In genomic region chr2:101933301-101933700, GRCm38 (mm10) we compare ENCODE assay signal across 23 mouse cellular contexts. TPM values are rescaled to one million over a fixed set of nuclear protein-coding genes. Genes with fewer than 3 reads are reported as not detected.
DNase-seq lines count a peak whose midpoint lies in the region; ATAC-seq lines count a peak whose summit lies in the region.
"Had no signal": no experiment of that assay in that cellular context is flagged by ENCODE, and none has a peak within 500 bp of the region (broad histone marks: within the 10 kb centered on the region; RNA-seq: fewer than 3 reads in every experiment).

No protein-coding gene starts in this region.

- 84% methylated on average over 3 of the region's 3 CpGs for WGBS in hindbrain, embryonic 12.5 days
- WGBS in hindbrain, embryonic 16.5 days = 76% methylated on average over 3 of the region's 3 CpGs
- 88% methylated on average over 3 of the region's 3 CpGs for WGBS in midbrain, embryonic 11.5 days
- WGBS in midbrain, embryonic 16.5 days = 76% methylated on average over 3 of the region's 3 CpGs

- DNase-seq in gastrocnemius, adult 18-20 months (ENCODE audit: low spot score) = peak; percentile 12
- no peak for DNase-seq in gastrocnemius, postnatal 4 days (ENCODE audit: low spot score in 2 of 2)
- DNase-seq in midbrain, embryonic 11.5 days (ENCODE audit: low spot score, missing footprints) = peak; percentile 10
- DNase-seq in thymus, postnatal 10 days (ENCODE audit: low spot score in 2 of 2) = no peak
- DNase-seq in T-cell, adult 2 months (ENCODE audit: low spot score) = no peak
- DNase-seq: adrenal gland, postnatal 10 days; adrenal gland, postnatal 36 days; cerebellum, adult 18-20 months; cerebellum, postnatal 14 days; heart, adult 18-20 months; heart, postnatal 10 days; heart, postnatal 4 days; kidney, adult 18-20 months had no signal

- no peak overlapping the region for H3K4me3 ChIP-seq in hindbrain, embryonic 12.5 days
- H3K4me3 ChIP-seq in hindbrain, embryonic 16.5 days (ENCODE audit: low read length) = no peak overlapping the region
- no peak overlapping the region for H3K4me3 ChIP-seq in midbrain, embryonic 11.5 days (ENCODE audit: low read depth, low read length)
- H3K4me3 ChIP-seq in midbrain, embryonic 16.5 days (ENCODE audit: low read depth, low read length) = no peak overlapping the region
- H3K4me3 ChIP-seq: forebrain, embryonic 10.5 days; forebrain, embryonic 13.5 days; heart, embryonic 12.5 days; heart, embryonic 15.5 days; hindbrain, embryonic 15.5 days had no signal

- no peak overlapping the region for H3K4me2 ChIP-seq in hindbrain, embryonic 12.5 days (replicated peaks)
- H3K4me2 ChIP-seq in hindbrain, embryonic 16.5 days (ENCODE audit: low read length) = no peak overlapping the region
- no peak overlapping the region for H3K4me2 ChIP-seq in midbrain, embryonic 11.5 days
- no peak overlapping the region for H3K4me2 ChIP-seq in midbrain, embryonic 16.5 days (ENCODE audit: low read length)
- H3K4me2 ChIP-seq: forebrain, embryonic 13.5 days; heart, embryonic 12.5 days; heart, embryonic 15.5 days; hindbrain, embryonic 15.5 days had no signal

- no peak overlapping the region for H3K9ac ChIP-seq in hindbrain, embryonic 12.5 days
- H3K9ac ChIP-seq in hindbrain, embryonic 16.5 days (ENCODE audit: low read depth, low read length) = no peak overlapping the region
- no peak overlapping the region for H3K9ac ChIP-seq in midbrain, embryonic 11.5 days (ENCODE audit: low read length)
- no peak overlapping the region for H3K9ac ChIP-seq in midbrain, embryonic 16.5 days (ENCODE audit: low read depth, low read length)
- H3K9ac ChIP-seq: forebrain, embryonic 13.5 days; heart, embryonic 12.5 days; heart, embryonic 15.5 days; hindbrain, embryonic 15.5 days had no signal

- no peak for ATAC-seq in hindbrain, embryonic 12.5 days (ENCODE audit: low FRiP score)
- no peak for ATAC-seq in hindbrain, embryonic 16.5 days
- no peak for ATAC-seq in midbrain, embryonic 11.5 days (ENCODE audit: low FRiP score)
- no peak for ATAC-seq in midbrain, embryonic 16.5 days
- ATAC-seq: forebrain, embryonic 16.5 days; inflammation-experienced regulatory T-cells, adult 6 months had no signal

- no peaks in the 10 kb centered on the region for H3K9me3 ChIP-seq in hindbrain, embryonic 12.5 days (replicated peaks)
- H3K9me3 ChIP-seq in hindbrain, embryonic 16.5 days (ENCODE audit: control insufficient read depth, low read length) = no peaks in the 10 kb centered on the region
- H3K9me3 ChIP-seq in midbrain, embryonic 11.5 days (ENCODE audit: control insufficient read depth, low read length) = no peaks in the 10 kb centered on the region
- no peaks in the 10 kb centered on the region for H3K9me3 ChIP-seq in midbrain, embryonic 16.5 days (replicated peaks; ENCODE audit: control insufficient read depth, low read length, poor library complexity, severe bottlenecking)
- H3K9me3 ChIP-seq: forebrain, embryonic 10.5 days; forebrain, embryonic 13.5 days; heart, embryonic 12.5 days; heart, embryonic 15.5 days; hindbrain, embryonic 15.5 days had no signal

- 0 out of 2 replicates have a peak overlapping the region, but pooled peaks have one; percentile 69 for H3K27ac ChIP-seq in hindbrain, embryonic 12.5 days
- no peak overlapping the region for H3K27ac ChIP-seq in hindbrain, embryonic 16.5 days (ENCODE audit: low read depth, low read length)
- H3K27ac ChIP-seq in midbrain, embryonic 11.5 days (ENCODE audit: low read depth, low read length) = no peak overlapping the region
- H3K27ac ChIP-seq in midbrain, embryonic 16.5 days (ENCODE audit: low read length) = no peak overlapping the region
- H3K27ac ChIP-seq: forebrain, embryonic 10.5 days; forebrain, embryonic 13.5 days; heart, embryonic 15.5 days had no signal

- no peaks in the 10 kb centered on the region for H3K36me3 ChIP-seq in hindbrain, embryonic 12.5 days
- H3K36me3 ChIP-seq in hindbrain, embryonic 16.5 days (ENCODE audit: control insufficient read depth, insufficient read depth, low read length) = no peaks in the 10 kb centered on the region
- H3K36me3 ChIP-seq in midbrain, embryonic 11.5 days (ENCODE audit: control insufficient read depth, insufficient read depth, low read length) = no peaks in the 10 kb centered on the region
- H3K36me3 ChIP-seq in midbrain, embryonic 16.5 days (ENCODE audit: control insufficient read depth, insufficient read depth, low read length) = no peaks in the 10 kb centered on the region
- H3K36me3 ChIP-seq: forebrain, embryonic 10.5 days; heart, embryonic 12.5 days; heart, embryonic 15.5 days; hindbrain, embryonic 15.5 days had no signal

- peaks cover 6% of the 10 kb centered on the region for H3K4me1 ChIP-seq in hindbrain, embryonic 12.5 days
- H3K4me1 ChIP-seq in hindbrain, embryonic 16.5 days (ENCODE audit: control insufficient read depth, insufficient read depth, low read depth, low read length) = peaks cover 12% of the 10 kb centered on the region
- H3K4me1 ChIP-seq in midbrain, embryonic 11.5 days (ENCODE audit: control insufficient read depth, insufficient read depth, low read length) = no peaks in the 10 kb centered on the region
- H3K4me1 ChIP-seq in midbrain, embryonic 16.5 days (ENCODE audit: control insufficient read depth, insufficient read depth, low read length) = peaks cover 6% of the 10 kb centered on the region; the same call in 1 of the 2 replicates
- H3K4me1 ChIP-seq: forebrain, embryonic 10.5 days; heart, embryonic 12.5 days; heart, embryonic 15.5 days had no signal

- H3K27me3 ChIP-seq in hindbrain, embryonic 12.5 days = no peaks in the 10 kb centered on the region
- no peaks in the 10 kb centered on the region for H3K27me3 ChIP-seq in hindbrain, embryonic 16.5 days (replicated peaks; ENCODE audit: control insufficient read depth, insufficient read depth, low read length)
- no peaks in the 10 kb centered on the region for H3K27me3 ChIP-seq in midbrain, embryonic 11.5 days (ENCODE audit: control insufficient read depth, insufficient read depth, low read length)
- H3K27me3 ChIP-seq in midbrain, embryonic 16.5 days (ENCODE audit: control insufficient read depth, insufficient read depth, low read depth, low read length) = no peaks in the 10 kb centered on the region
- H3K27me3 ChIP-seq: forebrain, embryonic 13.5 days; heart, embryonic 12.5 days; heart, embryonic 15.5 days; hindbrain, embryonic 15.5 days had no signal

RNA-seq across cellular contexts. Expression of gene Commd9, which starts 47.3 kb away (rescaled TPM):
- 10 to 100 TPM; 33.2 to 41.1 TPM for total RNA-seq in gastrocnemius, adult 18-20 months (2021)
- total RNA-seq in gastrocnemius, postnatal 4 days (2021) = 10 to 100 TPM; 41.1 to 45.0 TPM
- polyA plus RNA-seq in hindbrain, embryonic 12.5 days (2016; fragmentation: Nextera tagmentation; extraction: Ambion mirVana) = 76.2 and 85.3 TPM in 2 replicates
- 98.7 and 104 TPM in 2 replicates for polyA plus RNA-seq in hindbrain, embryonic 16.5 days (2015; fragmentation: Nextera tagmentation; extraction: Ambion mirVana)
- 69.8 and 75.0 TPM in 2 replicates for polyA plus RNA-seq in midbrain, embryonic 11.5 days (2014; fragmentation: Nextera tagmentation; extraction: Ambion mirVana)
- polyA plus RNA-seq in midbrain, embryonic 16.5 days (2015; fragmentation: Nextera tagmentation; extraction: Ambion mirVana) = 105 and 119 TPM in 2 replicates

RNA-seq across cellular contexts. Expression of gene Prr5l, which starts 50.5 kb away (rescaled TPM):
- under 1 TPM; 0.16 to 0.19 TPM for total RNA-seq in gastrocnemius, adult 18-20 months (2021)
- total RNA-seq in gastrocnemius, postnatal 4 days (2021) = 1 to 10 TPM; 4.0 to 5.3 TPM
- 12.4 and 13.6 TPM in 2 replicates for polyA plus RNA-seq in hindbrain, embryonic 12.5 days (2016; fragmentation: Nextera tagmentation; extraction: Ambion mirVana)
- polyA plus RNA-seq in hindbrain, embryonic 16.5 days (2015; fragmentation: Nextera tagmentation; extraction: Ambion mirVana) = 6.0 and 6.3 TPM in 2 replicates
- polyA plus RNA-seq in midbrain, embryonic 11.5 days (2014; fragmentation: Nextera tagmentation; extraction: Ambion mirVana) = 12.6 and 15.5 TPM in 2 replicates
- 4.6 and 4.7 TPM in 2 replicates for polyA plus RNA-seq in midbrain, embryonic 16.5 days (2015; fragmentation: Nextera tagmentation; extraction: Ambion mirVana)

Comparison
In these comparisons a context has a peak if more than half of its experiments do, and no peak if none do; other contexts are left out.
1. DNase-seq: peak in gastrocnemius, adult 18-20 months (single experiment) and midbrain, embryonic 11.5 days (single experiment); none in gastrocnemius, postnatal 4 days (0 of 2), thymus, postnatal 10 days (0 of 2) and T-cell, adult 2 months (single experiment).